Mouse (Mus musculus) urinary bladder, postnatal 25 days (tissue): ENCODE results near the gene 9230102O04Rik.

ENCODE experiments used
- DNase-seq: peaks from one replicate; pipeline ENCODE4 v3.0.0; 2022; ENCODE audit warnings: low spot score

The 9230102O04Rik gene

DNA sequence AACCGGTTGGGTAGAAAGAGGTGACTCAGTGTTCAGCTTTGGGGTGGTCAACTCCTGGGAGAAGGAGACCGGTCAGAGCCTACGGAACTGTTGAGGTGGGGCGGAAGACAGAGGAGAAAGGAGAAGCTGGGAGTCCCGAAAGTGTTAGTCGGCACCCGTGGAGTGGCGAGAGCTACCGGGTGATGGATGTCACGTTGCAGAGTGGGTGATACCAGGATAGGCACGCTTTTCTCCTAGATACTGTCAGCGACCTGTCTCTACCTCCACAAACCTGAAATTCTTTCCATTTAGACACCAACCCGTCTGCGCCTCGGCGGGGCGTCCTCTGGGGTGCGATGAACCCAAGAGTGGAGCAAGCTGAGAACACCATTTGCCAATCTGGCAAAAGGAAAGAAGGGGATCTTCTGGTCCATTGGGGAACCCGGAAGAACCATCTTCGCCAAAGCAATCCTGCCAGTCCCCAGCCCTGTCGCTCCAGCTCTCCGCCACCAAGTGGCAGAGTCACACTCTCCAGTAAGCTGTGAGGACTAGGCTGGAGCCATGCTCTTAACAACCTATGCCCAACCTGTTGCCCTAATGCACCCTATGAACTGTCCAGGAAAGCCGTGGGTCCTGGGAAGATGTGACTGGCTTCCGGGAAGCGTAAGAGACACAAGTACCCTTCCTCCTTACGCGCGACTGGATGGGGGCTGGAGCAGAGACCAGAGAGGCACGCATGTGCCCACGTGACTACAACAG lies at the start of gene 9230102O04Rik:
Gene 9230102O04Rik (minus strand): TSS at position 628 of the 738 bp plus-strand sequence.
- no peak for DNase-seq

DNA sequence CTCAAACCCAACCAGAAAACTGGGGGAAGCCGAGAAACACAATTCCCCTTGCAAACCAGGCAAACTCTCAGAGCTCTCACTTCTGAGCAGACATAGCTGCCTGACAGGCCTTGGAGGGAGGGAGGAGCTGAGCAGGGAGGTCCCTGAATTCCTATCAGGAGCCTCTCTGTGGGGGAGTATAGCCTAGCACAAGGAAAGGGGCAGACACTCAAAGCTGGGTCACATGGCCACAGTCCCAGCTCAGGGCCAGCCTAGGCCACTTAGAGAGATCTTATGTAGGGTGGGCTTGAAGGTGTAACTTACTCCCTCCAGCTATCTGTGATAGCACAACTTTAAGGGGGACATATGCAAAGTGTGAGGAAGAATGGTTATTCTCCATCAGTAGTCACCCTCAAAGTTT lies 46.6 kb upstream of the 9230102O04Rik start:
- DNase-seq = no peak

DNA sequence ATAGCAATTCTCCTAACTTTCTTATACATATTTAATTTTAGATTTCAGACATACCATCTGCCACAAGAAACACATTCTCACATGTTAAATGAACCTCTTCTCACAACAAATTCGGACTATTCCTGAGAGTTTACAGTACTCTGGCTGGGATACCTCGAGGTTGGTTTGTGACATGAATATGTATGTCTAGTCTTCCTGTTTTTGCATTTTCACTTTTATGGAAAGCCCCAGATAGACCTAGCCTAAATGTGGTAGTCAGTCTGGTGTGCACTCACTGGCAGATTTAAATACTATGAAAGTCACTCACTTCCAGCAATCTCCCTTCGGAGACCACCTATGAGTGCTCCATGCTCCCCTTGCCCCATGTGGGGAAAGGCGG lies 37.6 kb upstream of the 9230102O04Rik start:
- no peak for DNase-seq

- no peak for DNase-seq
These were observed 37.0 kb upstream of the 9230102O04Rik start for GRCm38 (mm10) chr2:9926194-9926904.

GRCm38 (mm10) chr2:9918691-9919471 lies 29.5 kb upstream of the 9230102O04Rik start:
- DNase-seq = no peak

DNA sequence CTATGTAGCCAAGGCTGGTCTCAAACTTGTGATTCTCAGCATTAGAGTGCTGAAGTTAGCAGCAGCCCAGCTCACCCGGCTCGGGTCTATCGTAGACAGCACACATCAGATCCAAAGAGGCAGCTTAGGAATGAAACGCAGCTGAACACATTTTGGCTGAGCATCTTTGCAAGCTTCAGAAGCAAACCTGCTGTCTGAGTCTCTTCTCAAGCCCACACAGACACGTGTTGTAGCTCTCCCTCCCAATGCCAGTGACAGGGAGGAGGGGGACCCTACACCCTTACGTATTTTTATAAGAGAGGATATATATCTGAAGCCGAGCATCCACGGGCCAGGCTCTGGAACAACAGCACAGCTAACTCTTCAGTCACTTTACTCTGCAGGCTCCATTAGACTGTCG lies 28.3 kb upstream of the 9230102O04Rik start:
- no peak for DNase-seq

- no peak for DNase-seq
These were observed 16.7 kb upstream of the 9230102O04Rik start for GRCm38 (mm10) chr2:9905995-9906394.

- no peak for DNase-seq
These were observed 14.7 kb upstream of the 9230102O04Rik start for GRCm38 (mm10) chr2:9903854-9904560.

DNA sequence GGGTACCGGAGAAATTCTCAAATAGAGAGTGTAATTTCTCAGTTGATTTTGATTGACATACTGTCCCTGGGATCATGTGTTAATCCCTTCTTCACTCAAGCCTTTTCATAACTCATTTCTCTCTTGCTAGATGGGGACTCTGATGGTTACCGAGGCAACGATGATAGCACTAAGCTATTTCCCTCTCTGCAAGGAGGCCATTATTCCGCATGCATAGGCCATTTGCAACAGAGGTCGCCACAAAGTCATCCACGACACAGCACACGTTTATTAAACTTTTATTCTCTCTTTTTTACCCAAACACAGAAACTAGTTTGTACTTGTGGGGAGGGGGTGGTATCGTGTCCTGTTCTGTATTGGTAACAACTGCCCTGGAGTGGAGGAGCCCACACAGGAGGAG lies 8.5 kb upstream of the 9230102O04Rik start:
- DNase-seq = no peak

GRCm38 (mm10) chr2:9896097-9896770 lies 6.9 kb upstream of the 9230102O04Rik start:
- no peak for DNase-seq

- no peak for DNase-seq
These were observed 5.7 kb upstream of the 9230102O04Rik start for GRCm38 (mm10) chr2:9894836-9895593.

DNA sequence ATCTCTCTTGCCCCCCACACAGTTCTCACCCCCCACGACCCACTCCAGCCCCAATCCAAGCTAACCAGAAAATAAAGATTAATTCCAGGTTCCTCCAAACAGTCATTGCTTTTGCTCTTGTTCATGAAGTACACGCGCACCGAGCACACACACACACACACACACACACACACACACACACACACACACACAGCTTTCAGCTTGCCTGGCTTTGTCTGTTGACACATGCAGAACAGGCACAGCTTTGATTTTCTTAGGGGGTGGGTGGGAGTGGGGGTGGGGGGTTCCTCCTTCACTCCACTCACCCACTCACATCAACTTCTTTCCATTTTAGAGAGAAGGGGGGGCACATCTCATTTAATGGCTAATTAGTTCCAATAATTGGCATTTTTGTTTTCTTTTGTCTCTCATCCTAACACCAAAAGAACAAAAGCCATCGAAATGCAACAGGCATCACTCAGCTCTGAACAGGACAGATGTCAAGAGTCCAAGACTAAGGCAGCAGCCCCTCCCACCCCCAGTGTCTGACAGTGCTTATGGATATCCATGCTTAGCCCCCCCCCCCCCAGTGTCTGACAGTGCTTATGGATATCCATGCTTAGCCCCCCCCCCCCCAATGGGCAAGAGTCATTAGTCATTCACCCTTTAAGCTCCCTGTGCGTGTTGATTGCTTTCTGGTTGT lies 4.1 kb upstream of the 9230102O04Rik start:
- DNase-seq = no peak

GRCm38 (mm10) chr2:9892541-9892940 lies 3.2 kb upstream of the 9230102O04Rik start:
- DNase-seq = no peak

- DNase-seq = no peak
These were observed 1.6 kb upstream of the 9230102O04Rik start for GRCm38 (mm10) chr2:9890906-9891305.

GRCm38 (mm10) chr2:9890251-9890650 lies 911 bp upstream of the 9230102O04Rik start:
- no peak for DNase-seq

GRCm38 (mm10) chr2:9889651-9890183 lies 377 bp upstream of the 9230102O04Rik start, which contains the start of gene Gata3:
Gene Gata3 (minus strand): TSS chr2:9890034.
- DNase-seq = no peak

- DNase-seq = no peak
These were observed 1.7 kb downstream of the 9230102O04Rik start for GRCm38 (mm10) chr2:9887636-9888035.

DNA sequence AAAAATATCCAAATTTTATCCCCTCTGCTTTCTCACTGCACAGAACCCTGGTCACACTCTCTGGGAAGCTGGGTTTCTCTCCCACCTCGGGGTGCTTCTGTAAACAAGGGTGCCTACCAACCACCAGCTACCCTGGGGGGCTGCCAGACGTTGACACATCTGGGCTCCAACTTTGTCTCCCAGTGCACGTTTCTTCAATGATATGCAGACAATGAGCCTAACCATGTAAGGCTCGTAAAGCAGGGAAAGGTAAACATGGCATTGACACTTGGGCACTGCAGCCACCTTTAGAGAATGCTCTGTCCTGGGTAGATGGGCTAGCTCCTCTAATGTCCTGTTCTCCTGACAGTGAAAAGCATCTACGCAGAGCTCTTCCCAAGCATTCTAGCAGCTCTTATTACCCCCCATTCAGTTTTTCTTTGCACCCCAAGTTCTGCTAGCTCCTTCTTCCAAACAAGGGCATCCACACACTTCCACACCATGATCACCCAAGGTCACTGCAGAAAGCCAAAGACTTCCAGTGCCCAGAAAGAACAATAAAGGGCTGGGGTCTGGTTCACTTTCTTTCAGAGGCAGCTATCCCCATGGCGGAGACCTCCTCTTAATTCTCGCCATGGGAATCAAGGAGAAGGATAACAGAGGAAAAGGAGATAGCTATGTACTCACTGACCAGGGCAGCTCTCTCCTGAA lies 2.3 kb downstream of the 9230102O04Rik start:
- DNase-seq = no peak

- DNase-seq = no peak
These were observed 3.3 kb downstream of the 9230102O04Rik start for GRCm38 (mm10) chr2:9886031-9886430.
